Mouse (Mus musculus) cerebellum, adult 2 months (tissue): ENCODE measurements around the gene A830031A19Rik. TPM values are rescaled to one million over a fixed set of nuclear protein-coding genes. Genes with fewer than 3 reads are reported as not detected.

Experiments used
- DNase-seq, 2 experiments: peaks; one replicate each; pipeline ENCODE4 v3.0.0; 2021
- H3K27ac ChIP-seq: fragments of 200-500 bp; 2 replicates; pipeline ENCODE4 v1.5.1; 2012; ENCODE audit warnings: low read length, control low read depth, inconsistent platforms; ENCODE audit not compliant: insufficient read depth
- H3K27me3 ChIP-seq: fragments of 200-500 bp; 2 replicates; pipeline ENCODE4 v1.6.1; 2012; ENCODE audit warnings: inconsistent platforms, mild to moderate bottlenecking, low read length, moderate library complexity; ENCODE audit not compliant: control insufficient read depth, insufficient read depth
- H3K4me1 ChIP-seq: fragments of 200-500 bp; 2 replicates; pipeline ENCODE4 v1.6.1; 2011; ENCODE audit warnings: low read length; ENCODE audit not compliant: control insufficient read depth, insufficient read depth
- H3K4me3 ChIP-seq: fragments of 200-500 bp; replicated peaks from 2 replicates; pipeline ENCODE3; 2011; ENCODE audit warnings: mild to moderate bottlenecking, low read depth, low read length, control low read depth; ENCODE audit not compliant: insufficient read depth
- CTCF ChIP-seq: fragments of 200-500 bp; IDR thresholded peaks from 2 replicates; pipeline ENCODE4 v1.5.1; 2011; ENCODE audit warnings: low read depth, mild to moderate bottlenecking, control low read depth, low read length, moderate library complexity, borderline replicate concordance; ENCODE audit not compliant: insufficient read depth
- POLR2A ChIP-seq: fragments of 200-500 bp; IDR thresholded peaks from 2 replicates; pipeline ENCODE4 v1.6.1; 2011; ENCODE audit warnings: low read length, control low read depth, borderline replicate concordance; ENCODE audit not compliant: insufficient read depth
- WGBS: fragments of 180-500 bp; shearing (Covaris S2); methylation state at CpG from one replicate; pipeline ENCODE4 v1.1.7; 2018; 5-methylcytosine and 5-hydroxymethylcytosine counted together
- polyA plus RNA-seq: library from polyadenylated mRNA; depleted of rRNA; stranded (reverse); fragments of >200 nt; gene quantifications from 2 replicates; pipeline ENCODE4 v1.2.3, GENCODE M21; 2012

A830031A19Rik gene
- polyA plus RNA-seq, 1 experiment: not detected

- no peak overlapping the region for H3K27ac ChIP-seq
- 87% methylated on average over 3 of the region's 3 CpGs for WGBS
- H3K27me3 ChIP-seq: peaks cover 4% of the 10 kb centered on the region; the same call in 1 of the 2 replicates
- no peak overlapping the region for H3K4me3 ChIP-seq
- H3K4me1 ChIP-seq: no peaks in the 10 kb centered on the region
- TF ChIP-seq CTCF (no peak), POLR2A (no peak)
- no peak for DNase-seq
Measured at GRCm38 (mm10) chr11:24084077-24084476, 9.2 kb upstream of the A830031A19Rik start.

GRCm38 (mm10) chr11:24083423-24083822, 8.6 kb upstream of the A830031A19Rik start:
- no peaks in the 10 kb centered on the region; the same call in 1 of the 2 replicates for H3K4me1 ChIP-seq
- TF ChIP-seq CTCF (no peak), POLR2A (no peak)

GRCm38 (mm10) chr11:24083076-24083405, 8.2 kb upstream of the A830031A19Rik start:
- H3K27me3 ChIP-seq: peaks cover 13% of the 10 kb centered on the region; the same call in 1 of the 2 replicates
- no peak overlapping the region for H3K27ac ChIP-seq
- DNase-seq: no peak
- WGBS: 98% methylated on average over 1 of the region's 1 CpGs
- H3K4me1 ChIP-seq: no peaks in the 10 kb centered on the region; the same call in 1 of the 2 replicates
- TF ChIP-seq CTCF (no peak), POLR2A (no peak)
- no peak overlapping the region for H3K4me3 ChIP-seq

More at GRCm38 (mm10) chr11:24083423-24083822, 8.6 kb upstream of the A830031A19Rik start:
- no peak overlapping the region for H3K27ac ChIP-seq
- peaks cover 9% of the 10 kb centered on the region; the same call in 1 of the 2 replicates for H3K27me3 ChIP-seq
- no peak overlapping the region for H3K4me3 ChIP-seq
- DNase-seq: no peak
- 90% methylated on average over 7 of the region's 7 CpGs for WGBS

- DNase-seq: no peak
- WGBS: 71% methylated on average over 11 of the region's 11 CpGs
- TF ChIP-seq POLR2A (no peak), CTCF (no peak)
Measured at GRCm38 (mm10) chr11:24082385-24083075, 7.7 kb upstream of the A830031A19Rik start.

GRCm38 (mm10) chr11:24081687-24082384, 7.0 kb upstream of the A830031A19Rik start:
- Histone ChIP-seq H3K4me1 (no peaks in the 10 kb centered on the region; the same call in 1 of the 2 replicates), H3K27ac (no peak overlapping the region), H3K27me3 (peaks cover 20% of the 10 kb centered on the region; the same call in 1 of the 2 replicates), H3K4me3 (peak overlapping the region; percentile 61)
- TF ChIP-seq CTCF: no peak
- no peak for TF ChIP-seq POLR2A
- WGBS: 3% methylated on average over 43 of the region's 43 CpGs
- peak; percentile 24 for DNase-seq

More at GRCm38 (mm10) chr11:24082385-24083075, 7.7 kb upstream of the A830031A19Rik start:
- Histone ChIP-seq H3K27me3 (peaks cover 15% of the 10 kb centered on the region; the same call in 1 of the 2 replicates), H3K4me1 (no peaks in the 10 kb centered on the region; the same call in 1 of the 2 replicates), H3K4me3 (no peak overlapping the region), H3K27ac (no peak overlapping the region)

GRCm38 (mm10) chr11:24081016-24081686, 6.3 kb upstream of the A830031A19Rik start:
- Histone ChIP-seq H3K4me3 (peak overlapping the region; percentile 61), H3K27ac (no peak overlapping the region), H3K4me1 (no peaks in the 10 kb centered on the region; the same call in 1 of the 2 replicates), H3K27me3 (peaks cover 23% of the 10 kb centered on the region; the same call in 1 of the 2 replicates)
- DNase-seq: peak; percentile 46 to 49
- TF ChIP-seq CTCF (peak; percentile 24; the same call in 1 of the 2 replicates), POLR2A (no peak)
- WGBS: under 1% methylated on average over 35 of the region's 35 CpGs

GRCm38 (mm10) chr11:24080541-24080940, 5.7 kb upstream of the A830031A19Rik start:
- WGBS: 2% methylated on average over 30 of the region's 30 CpGs
- no peaks in the 10 kb centered on the region; the same call in 1 of the 2 replicates for H3K4me1 ChIP-seq
- H3K27me3 ChIP-seq: peaks cover 23% of the 10 kb centered on the region; the same call in 1 of the 2 replicates
- H3K27ac ChIP-seq: no peak overlapping the region
- DNase-seq: peak in 1 of 2 experiments; percentile 13
- TF ChIP-seq CTCF (no peak), POLR2A (no peak)
- peak overlapping the region; percentile 61 for H3K4me3 ChIP-seq
